Mouse (Mus musculus) liver, embryonic 12.5 days (tissue): Measurements from ENCODE around the gene Azin2. TPM values are rescaled to one million over a fixed set of nuclear protein-coding genes. Genes with fewer than 3 reads are reported as not detected.

Experiments
- ATAC-seq: fragments of 200-750 bp; cut with Nextera tagmentation; 2 replicates; pipeline ENCODE4 v1.8.0; 2017; ENCODE audit warnings: moderate number of reproducible peaks, mild to moderate bottlenecking, moderate library complexity
- H3K27ac ChIP-seq: fragments of 300-500 bp; sonication (generic); 2 replicates; pipeline ENCODE4 v1.5.1; 2016; ENCODE audit warnings: mild to moderate bottlenecking
- H3K27me3 ChIP-seq: fragments of 300-500 bp; sonication (generic); replicated peaks from 2 replicates; pipeline ENCODE4 v1.6.1; 2016; ENCODE audit warnings: mild to moderate bottlenecking, moderate library complexity
- H3K36me3 ChIP-seq: fragments of 300-500 bp; sonication (generic); 2 replicates; pipeline ENCODE4 v1.6.1; 2016; ENCODE audit warnings: mild to moderate bottlenecking, moderate library complexity
- H3K4me1 ChIP-seq: fragments of 300-500 bp; sonication (generic); 2 replicates; pipeline ENCODE4 v1.6.1; 2016
- H3K4me2 ChIP-seq: fragments of 300-500 bp; sonication (generic); 2 replicates; pipeline ENCODE4 v1.6.1; 2016; ENCODE audit warnings: mild to moderate bottlenecking, moderate library complexity
- H3K4me3 ChIP-seq: fragments of 300-500 bp; sonication (generic); 2 replicates; pipeline ENCODE4 v1.5.1; 2016; ENCODE audit warnings: mild to moderate bottlenecking, moderate library complexity
- H3K9ac ChIP-seq: fragments of 300-500 bp; sonication (generic); 2 replicates; pipeline ENCODE4 v1.6.1; 2016; ENCODE audit warnings: mild to moderate bottlenecking, moderate library complexity
- H3K9me3 ChIP-seq: fragments of 300-500 bp; sonication (generic); replicated peaks from 2 replicates; pipeline ENCODE4 v1.6.1; 2016; ENCODE audit warnings: mild to moderate bottlenecking, moderate library complexity
- whole genome bisulfite sequencing: fragments of 180-500 bp; shearing (Covaris S2); methylation state at CpG from one replicate; pipeline ENCODE4 v1.1.7; 2016; ENCODE audit not compliant: insufficient replicate concordance; 5-methylcytosine and 5-hydroxymethylcytosine counted together
- polyA plus RNA-seq: library from polyadenylated mRNA; unstranded; fragments of >200 nt; fragmentation: Nextera tagmentation; extraction: Ambion mirVana; gene quantifications from 2 replicates; pipeline ENCODE4 v1.2.1, GENCODE M21; 2016

The Azin2 gene
- polyA plus RNA-seq, 1 experiment from 2014 or later: 2.5 TPM

DNA sequence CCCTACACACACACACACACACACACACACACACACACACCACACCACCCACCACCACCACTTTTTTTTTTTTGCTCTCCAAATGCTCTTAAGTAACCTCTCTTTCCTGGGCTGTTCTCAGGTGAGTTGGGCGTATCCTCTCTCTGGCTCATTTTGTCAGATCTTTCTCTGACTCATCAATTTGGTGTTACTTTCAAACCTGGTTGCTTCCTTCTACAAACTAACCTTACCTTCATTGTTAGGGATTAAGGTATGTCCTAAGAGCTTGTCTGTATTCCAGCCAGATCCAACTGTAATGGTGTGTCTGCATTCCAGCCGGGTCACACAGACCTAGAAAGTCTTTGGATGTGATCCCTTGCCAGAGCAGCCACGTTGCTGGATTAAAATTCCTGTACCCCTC, 15.0 kb upstream of the Azin2 start:
- H3K27ac ChIP-seq: no peak overlapping the region
- WGBS: 69% methylated on average over 3 of the region's 3 CpGs
- no peak overlapping the region for H3K4me3 ChIP-seq
- H3K27me3 ChIP-seq: peaks cover 4% of the 10 kb centered on the region; the same call in 1 of the 2 replicates
- H3K9ac ChIP-seq: no peak overlapping the region
- peaks cover 20% of the 10 kb centered on the region for H3K4me1 ChIP-seq
- no peak overlapping the region for H3K4me2 ChIP-seq
- no peaks in the 10 kb centered on the region for H3K36me3 ChIP-seq
- ATAC-seq: no peak
- no peaks in the 10 kb centered on the region for H3K9me3 ChIP-seq

DNA sequence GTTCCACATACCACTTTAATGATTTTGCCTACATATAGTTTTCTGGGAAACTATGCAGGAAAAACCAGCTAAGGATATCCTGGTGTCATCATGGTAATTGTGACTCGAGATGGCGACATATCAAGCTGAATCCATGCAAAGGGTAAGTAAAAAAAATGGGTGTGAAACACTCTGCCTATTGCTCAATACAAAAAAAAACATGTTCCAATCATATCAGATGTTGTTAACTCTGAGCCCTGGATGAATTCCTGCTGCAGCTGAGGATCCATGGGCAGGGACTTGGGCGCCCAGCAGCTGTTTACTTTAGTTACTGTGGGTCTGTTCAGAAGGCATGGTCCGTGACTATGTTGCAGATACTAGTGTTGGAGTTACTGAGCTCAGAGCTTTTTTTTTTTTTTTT, 14.3 kb upstream of the Azin2 start:
- Histone ChIP-seq H3K27ac (no peak overlapping the region), H3K9ac (no peak overlapping the region), H3K4me1 (peaks cover 17% of the 10 kb centered on the region), H3K9me3 (no peaks in the 10 kb centered on the region), H3K27me3 (peaks cover 4% of the 10 kb centered on the region; the same call in 1 of the 2 replicates), H3K4me2 (no peak overlapping the region), H3K4me3 (no peak overlapping the region), H3K36me3 (no peaks in the 10 kb centered on the region)
- no peak for ATAC-seq
- 69% methylated on average over 4 of the region's 4 CpGs for WGBS

DNA sequence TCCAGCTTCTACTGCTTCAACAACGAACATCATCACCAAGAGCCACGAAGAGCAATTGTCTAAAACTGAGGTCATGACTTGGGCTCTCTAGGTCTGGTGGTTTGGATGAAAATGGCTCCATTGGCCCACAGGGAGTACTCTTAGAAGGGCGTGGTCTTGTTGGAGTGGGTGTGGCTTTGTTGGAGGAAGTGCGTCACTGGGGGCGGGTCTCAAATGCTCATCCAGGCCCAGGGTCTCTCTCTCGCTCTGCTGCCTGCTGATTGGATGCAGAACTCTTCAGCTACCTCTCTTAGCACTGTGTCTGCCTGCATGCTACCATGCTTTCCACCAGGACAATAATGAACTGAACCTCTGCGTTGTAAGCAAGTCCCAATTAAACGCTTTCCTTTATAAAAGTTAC, 12.4 kb upstream of the Azin2 start:
- Histone ChIP-seq H3K9me3 (no peaks in the 10 kb centered on the region), H3K9ac (no peak overlapping the region), H3K4me2 (no peak overlapping the region), H3K36me3 (no peaks in the 10 kb centered on the region), H3K27ac (no peak overlapping the region), H3K27me3 (peaks cover 7% of the 10 kb centered on the region; the same call in 1 of the 2 replicates), H3K4me1 (peaks cover 13% of the 10 kb centered on the region; the same call in 1 of the 2 replicates), H3K4me3 (no peak overlapping the region)
- ATAC-seq: no peak
- 79% methylated on average over 8 of the region's 8 CpGs for WGBS

DNA sequence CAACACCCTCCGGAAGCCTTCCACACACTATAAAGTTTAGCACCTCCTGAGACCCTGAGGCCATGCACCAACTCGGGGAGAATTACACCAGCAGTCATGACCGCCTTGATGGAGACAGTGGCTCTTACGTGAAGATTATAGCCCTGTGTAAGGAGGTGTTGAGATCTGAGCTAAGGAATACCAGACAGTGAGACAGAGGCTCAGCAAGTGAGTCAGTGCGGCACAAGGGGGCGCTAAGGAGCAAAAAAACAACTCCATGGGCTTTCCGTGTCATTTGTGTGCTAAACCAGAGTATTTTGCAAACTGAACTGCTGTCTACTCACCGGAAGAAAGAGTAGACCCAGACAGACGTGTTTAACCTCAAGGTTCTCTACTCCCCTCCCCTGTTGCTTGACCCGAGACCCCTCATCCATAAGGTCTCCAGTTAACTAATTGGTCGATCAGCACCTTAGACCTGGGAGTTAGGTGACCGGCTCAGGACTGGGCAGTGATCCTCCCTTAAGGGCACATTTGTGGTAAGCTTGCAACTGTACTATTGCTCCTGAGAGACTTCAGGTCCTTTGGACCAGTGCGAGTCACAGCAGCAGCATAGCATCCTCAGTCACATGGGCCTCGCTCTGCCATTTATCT, 8.9 kb upstream of the Azin2 start:
- Histone ChIP-seq H3K27ac (no peak overlapping the region), H3K9me3 (no peaks in the 10 kb centered on the region), H3K9ac (no peak overlapping the region), H3K4me3 (no peak overlapping the region), H3K27me3 (peaks cover 30% of the 10 kb centered on the region), H3K4me1 (0 out of 2 replicates have a peak, but pooled peaks cover 5% of the 10 kb centered on the region), H3K4me2 (no peak overlapping the region), H3K36me3 (no peaks in the 10 kb centered on the region)
- no peak; the same call in 1 of the 2 replicates for ATAC-seq
- 38% methylated on average over 14 of the region's 14 CpGs for whole genome bisulfite sequencing

DNA sequence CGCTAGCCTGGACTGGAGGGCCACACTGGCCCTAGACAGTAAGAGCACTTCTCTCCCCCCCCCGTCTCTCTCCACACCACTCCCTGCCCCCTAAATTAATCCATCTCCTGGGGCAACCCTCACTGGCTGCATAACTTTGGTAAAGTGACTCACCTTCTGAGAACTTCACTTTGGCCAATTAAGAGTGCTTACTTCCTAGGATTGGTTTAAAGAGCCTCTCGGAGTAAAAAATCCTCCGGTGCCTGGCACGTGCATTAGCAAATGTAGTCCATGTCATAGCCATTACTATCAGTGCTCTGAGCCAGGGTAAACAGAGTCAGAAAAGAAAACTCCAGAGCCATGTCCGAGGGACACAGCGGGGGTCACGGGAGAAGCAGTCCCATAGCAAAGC, 8.2 kb upstream of the Azin2 start:
- Histone ChIP-seq H3K4me1 (0 out of 2 replicates have a peak, but pooled peaks cover 5% of the 10 kb centered on the region), H3K9ac (no peak overlapping the region), H3K27me3 (peaks cover 35% of the 10 kb centered on the region), H3K27ac (no peak overlapping the region), H3K36me3 (no peaks in the 10 kb centered on the region), H3K9me3 (no peaks in the 10 kb centered on the region), H3K4me2 (no peak overlapping the region), H3K4me3 (no peak overlapping the region)
- 68% methylated on average over 7 of the region's 8 CpGs for WGBS
- no peak for ATAC-seq

DNA sequence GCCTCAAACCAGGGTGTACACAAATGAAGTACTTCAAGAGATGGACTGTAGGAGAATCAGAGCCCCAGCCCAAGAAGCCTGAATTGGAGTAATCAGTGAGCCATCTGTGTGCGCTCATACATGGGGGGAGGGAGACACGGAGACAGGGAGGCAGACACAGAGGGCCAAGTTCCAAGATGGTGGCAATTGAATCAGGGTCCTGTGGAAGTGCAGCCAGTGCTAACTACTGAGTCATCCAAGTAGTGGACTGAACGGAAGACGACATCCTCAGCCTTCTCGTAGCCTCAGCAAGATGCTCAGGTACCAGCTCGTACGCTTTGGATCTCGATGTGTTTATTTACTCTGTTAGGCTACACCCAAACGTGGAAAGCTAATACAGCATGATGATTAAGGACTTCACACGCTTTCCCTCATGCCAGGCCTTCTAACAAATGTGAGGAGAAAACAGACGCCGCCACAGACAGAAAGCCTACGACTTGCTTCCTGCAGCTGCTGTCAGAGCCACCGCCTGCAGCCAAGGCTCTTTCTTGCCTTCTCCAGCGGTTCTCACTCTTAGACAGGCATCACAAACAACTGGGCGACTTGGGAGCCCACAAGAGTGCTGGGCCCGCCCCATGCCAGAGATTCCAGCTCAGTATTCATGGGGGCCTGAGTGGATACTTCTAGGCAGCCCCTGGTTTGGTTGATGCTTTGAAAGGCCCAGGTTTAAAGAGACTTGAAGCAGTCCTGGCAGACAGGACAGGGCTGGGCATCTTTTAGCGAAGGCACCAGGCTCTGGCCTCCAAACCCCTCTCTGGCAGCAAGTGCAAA, 7.6 kb upstream of the Azin2 start:
- WGBS: 59% methylated on average over 18 of the region's 18 CpGs
- H3K27ac ChIP-seq: no peak overlapping the region
- no peak for ATAC-seq
- 0 out of 2 replicates have a peak, but pooled peaks cover 3% of the 10 kb centered on the region for H3K4me1 ChIP-seq
- H3K27me3 ChIP-seq: peaks cover 41% of the 10 kb centered on the region
- H3K9me3 ChIP-seq: no peaks in the 10 kb centered on the region
- H3K4me2 ChIP-seq: no peak overlapping the region
- H3K4me3 ChIP-seq: no peak overlapping the region
- no peaks in the 10 kb centered on the region for H3K36me3 ChIP-seq
- H3K9ac ChIP-seq: no peak overlapping the region

DNA sequence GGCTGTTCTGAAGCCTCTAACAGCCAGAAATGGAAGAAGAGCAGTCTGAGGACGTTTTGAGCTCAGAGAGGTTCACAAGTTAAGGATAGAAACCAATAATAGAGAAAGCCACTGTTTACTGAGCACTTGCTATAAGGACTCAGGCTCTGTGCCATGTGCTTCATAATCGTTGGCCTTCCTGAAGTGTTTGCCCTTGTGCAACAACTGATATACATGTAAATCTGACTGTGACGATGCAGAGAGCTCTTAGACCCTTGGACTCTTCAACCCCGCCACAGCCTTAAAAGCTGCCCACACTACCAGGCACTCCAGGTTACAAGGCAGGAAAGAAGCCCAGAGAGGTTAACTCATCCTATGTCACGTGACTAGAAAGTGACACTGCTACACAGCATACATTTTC, 6.8 kb upstream of the Azin2 start:
- no peak for ATAC-seq
- Histone ChIP-seq H3K9me3 (no peaks in the 10 kb centered on the region), H3K9ac (no peak overlapping the region), H3K4me3 (no peak overlapping the region), H3K27ac (no peak overlapping the region), H3K36me3 (no peaks in the 10 kb centered on the region), H3K27me3 (peaks cover 48% of the 10 kb centered on the region), H3K4me1 (no peaks in the 10 kb centered on the region), H3K4me2 (no peak overlapping the region)
- 52% methylated on average over 5 of the region's 5 CpGs for WGBS

DNA sequence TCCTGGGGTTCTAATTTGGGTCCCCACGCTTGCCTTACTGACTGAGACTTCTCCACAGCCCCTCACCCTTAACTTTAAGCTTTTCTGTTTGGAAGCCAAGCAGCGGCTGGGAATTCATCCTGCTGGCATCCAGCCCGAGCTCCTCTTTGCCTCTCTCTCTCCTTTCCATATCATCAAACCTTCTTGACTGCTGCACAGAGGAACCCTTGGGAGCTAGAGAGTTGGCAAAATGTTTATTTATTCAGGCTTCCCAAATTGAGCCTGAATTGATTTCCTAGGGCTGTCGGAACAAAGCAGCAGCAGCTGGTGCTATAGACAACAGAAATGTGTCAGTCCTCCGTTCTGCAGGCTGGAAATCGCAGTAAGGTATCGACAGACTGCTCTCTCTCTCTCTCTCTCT, 4.5 kb upstream of the Azin2 start:
- peaks cover 12% of the 10 kb centered on the region for H3K4me1 ChIP-seq
- no peak overlapping the region for H3K4me2 ChIP-seq
- peaks cover 71% of the 10 kb centered on the region for H3K27me3 ChIP-seq
- H3K27ac ChIP-seq: no peak overlapping the region
- H3K9ac ChIP-seq: no peak overlapping the region
- H3K9me3 ChIP-seq: no peaks in the 10 kb centered on the region
- ATAC-seq: no peak
- H3K4me3 ChIP-seq: no peak overlapping the region
- H3K36me3 ChIP-seq: no peaks in the 10 kb centered on the region
- WGBS: 49% methylated on average over 7 of the region's 7 CpGs

DNA sequence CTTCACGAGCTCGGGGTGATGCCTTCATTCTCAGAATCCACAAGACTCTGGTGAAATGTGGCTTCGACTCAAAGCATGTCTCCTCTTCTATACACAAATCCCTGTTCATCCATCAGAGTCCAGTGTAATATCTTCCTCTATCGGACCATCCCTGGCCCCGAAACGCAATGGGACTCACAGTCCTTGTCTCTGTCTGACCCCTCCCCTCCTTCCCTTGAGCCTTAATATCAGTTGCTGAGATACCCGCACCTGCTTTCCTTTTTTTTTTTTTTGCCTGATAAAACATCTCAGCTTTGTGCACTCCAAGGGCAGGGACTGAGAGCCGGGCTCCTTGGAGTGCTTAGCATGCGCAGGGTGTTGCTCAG, 666 bp upstream of the Azin2 start:
- Histone ChIP-seq H3K36me3 (no peaks in the 10 kb centered on the region), H3K9me3 (no peaks in the 10 kb centered on the region), H3K9ac (no peak overlapping the region), H3K27me3 (peaks cover 91% of the 10 kb centered on the region), H3K4me1 (peaks cover 12% of the 10 kb centered on the region), H3K4me3 (peak overlapping the region; percentile 55; the same call in 1 of the 2 replicates), H3K27ac (no peak overlapping the region), H3K4me2 (peak overlapping the region; percentile 78)
- no peak for ATAC-seq
- 18% methylated on average over 9 of the region's 9 CpGs for WGBS

DNA sequence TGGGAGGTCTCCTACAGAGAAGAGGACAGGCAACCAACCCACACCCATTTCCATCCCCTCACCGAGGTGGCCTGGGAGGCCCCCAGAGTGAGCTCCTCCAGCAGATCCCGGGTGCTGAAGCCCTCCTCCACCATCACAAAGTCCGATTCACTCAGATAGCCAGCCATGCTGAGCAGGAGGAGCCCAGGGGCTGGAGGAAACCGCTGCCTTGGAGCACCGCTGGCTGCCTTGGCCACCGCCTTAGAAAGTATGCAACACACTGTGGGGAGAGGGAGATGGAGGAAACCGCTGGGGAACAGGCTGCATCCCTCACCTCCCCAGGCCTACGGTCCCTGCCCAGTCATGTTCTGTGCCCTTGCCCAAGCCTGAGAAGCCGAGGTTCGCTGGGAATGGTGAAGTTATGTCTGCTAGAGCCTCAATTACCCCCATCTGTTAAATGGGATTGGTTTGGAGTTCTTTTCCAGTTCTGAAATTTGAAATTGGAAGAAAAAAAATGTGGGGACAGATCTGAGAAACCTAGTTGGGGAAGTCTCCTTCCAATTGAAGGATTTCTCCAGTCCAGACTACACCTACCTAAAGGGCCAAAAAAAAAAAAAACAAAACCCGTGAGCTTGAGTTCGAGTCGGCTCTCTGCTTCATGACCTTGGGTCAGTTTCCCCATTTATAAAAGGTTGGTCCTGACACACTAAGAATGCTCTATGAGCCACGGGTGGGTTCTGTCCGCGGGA, 777 bp downstream of the Azin2 start:
- H3K4me3 ChIP-seq: peak overlapping the region; percentile 55
- peak overlapping the region; percentile 78 for H3K4me2 ChIP-seq
- peaks cover 90% of the 10 kb centered on the region for H3K27me3 ChIP-seq
- peak overlapping the region; percentile 55 for H3K9ac ChIP-seq
- WGBS: 4% methylated on average over 16 of the region's 16 CpGs
- H3K27ac ChIP-seq: no peak overlapping the region
- H3K9me3 ChIP-seq: no peaks in the 10 kb centered on the region
- peaks cover 12% of the 10 kb centered on the region for H3K4me1 ChIP-seq
- no peak for ATAC-seq
- H3K36me3 ChIP-seq: no peaks in the 10 kb centered on the region

DNA sequence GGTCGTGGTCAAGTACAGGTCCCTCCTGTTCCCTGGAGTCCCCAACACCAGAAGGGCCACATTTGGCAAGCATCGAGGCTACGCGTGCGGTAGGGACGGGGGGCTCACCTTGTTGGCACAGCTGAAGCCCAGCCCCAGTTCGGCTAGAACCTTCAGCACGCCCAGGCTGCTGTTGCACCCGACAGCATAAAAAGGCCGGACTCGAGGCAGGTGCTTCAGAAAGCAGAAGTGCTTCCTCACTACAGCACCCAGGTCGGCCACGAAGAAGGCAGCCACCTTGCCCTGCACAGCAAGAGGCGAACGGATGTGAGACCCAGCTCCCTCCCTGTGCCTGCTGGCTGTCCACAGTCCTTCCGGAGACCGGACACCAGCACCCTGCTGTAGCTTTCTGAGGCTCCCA, 2.6 kb downstream of the Azin2 start:
- Histone ChIP-seq H3K4me3 (no peak overlapping the region), H3K27ac (no peak overlapping the region), H3K27me3 (peaks cover 83% of the 10 kb centered on the region), H3K4me1 (peaks cover 12% of the 10 kb centered on the region), H3K4me2 (no peak overlapping the region), H3K36me3 (no peaks in the 10 kb centered on the region), H3K9ac (no peak overlapping the region), H3K9me3 (no peaks in the 10 kb centered on the region)
- 70% methylated on average over 17 of the region's 17 CpGs for WGBS
- no peak for ATAC-seq

DNA sequence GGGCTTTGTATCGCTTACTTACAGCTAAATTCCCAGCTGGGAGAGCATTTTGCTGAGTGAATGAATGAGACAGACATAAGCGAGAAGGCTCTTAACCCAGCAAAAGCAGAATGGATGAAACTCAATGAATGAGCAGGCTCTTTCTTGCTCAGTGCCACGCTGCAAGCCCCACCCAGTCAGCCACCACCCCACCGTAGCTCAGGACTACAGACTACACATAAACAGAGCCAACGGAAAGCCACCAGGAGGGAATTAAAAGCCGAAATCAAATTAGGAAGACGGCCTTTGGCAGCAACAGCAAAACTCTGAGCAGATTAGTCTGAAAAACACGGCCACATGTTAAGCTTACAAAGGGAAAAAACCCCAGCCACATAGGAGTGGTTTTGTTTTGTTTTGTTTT, 3.4 kb downstream of the Azin2 start:
- Histone ChIP-seq H3K36me3 (no peaks in the 10 kb centered on the region), H3K27me3 (peaks cover 80% of the 10 kb centered on the region), H3K9me3 (no peaks in the 10 kb centered on the region), H3K27ac (no peak overlapping the region), H3K4me1 (peaks cover 12% of the 10 kb centered on the region), H3K4me2 (no peak overlapping the region), H3K4me3 (no peak overlapping the region), H3K9ac (no peak overlapping the region)
- 62% methylated on average over 8 of the region's 8 CpGs for WGBS
- ATAC-seq: no peak
